Mouse (Mus musculus): ENCODE results near the gene Rps26.
A peak's percentile ranks its signal among the peaks of the same experiment; 100 is the strongest.
"Not testable (repeated sequence)": the region's sequence is repeated elsewhere in the genome, so short reads cannot be mapped to it uniquely, and the experiment has no call there.

The Rps26 gene

GRCm38 (mm10) chr10:128640891-128641290, 14.3 kb upstream of the Rps26 start:
- no peak for DNase-seq (ENCODE audit: low spot score)

- DNase-seq (ENCODE audit: low spot score): no peak
Measured at GRCm38 (mm10) chr10:128639999-128640398, 13.5 kb upstream of the Rps26 start.

- DNase-seq (ENCODE audit: low spot score): no peak
Measured at GRCm38 (mm10) chr10:128637011-128637410, 10.5 kb upstream of the Rps26 start.

GRCm38 (mm10) chr10:128636561-128636960, 10.0 kb upstream of the Rps26 start:
- no peak for DNase-seq (ENCODE audit: low spot score)

- DNase-seq (ENCODE audit: low spot score): no peak
Measured at GRCm38 (mm10) chr10:128635697-128636096, 9.2 kb upstream of the Rps26 start.

- no peak for DNase-seq (ENCODE audit: low spot score)
Measured at GRCm38 (mm10) chr10:128631571-128631970, 5.0 kb upstream of the Rps26 start.

GRCm38 (mm10) chr10:128630306-128630705, 3.8 kb upstream of the Rps26 start:
- DNase-seq (ENCODE audit: low spot score): not testable (repeated sequence)

GRCm38 (mm10) chr10:128629746-128630145, 3.2 kb upstream of the Rps26 start:
- DNase-seq (ENCODE audit: low spot score): no peak

GRCm38 (mm10) chr10:128627398-128628317, 1.1 kb upstream of the Rps26 start:
- DNase-seq (ENCODE audit: low spot score): no peak

GRCm38 (mm10) chr10:128625287-128625894, 1.2 kb downstream of the Rps26 start:
- peak; percentile 20 for DNase-seq (ENCODE audit: low spot score)

- not testable (repeated sequence) for DNase-seq (ENCODE audit: low spot score)
Measured at GRCm38 (mm10) chr10:128623106-128623613, 3.4 kb downstream of the Rps26 start.

GRCm38 (mm10) chr10:128622702-128623101, 3.8 kb downstream of the Rps26 start:
- no peak for DNase-seq (ENCODE audit: low spot score)

- DNase-seq (ENCODE audit: low spot score): no peak
Measured at GRCm38 (mm10) chr10:128621986-128622520, 4.5 kb downstream of the Rps26 start.

- no peak for DNase-seq (ENCODE audit: low spot score)
Measured at GRCm38 (mm10) chr10:128620241-128620640, 6.3 kb downstream of the Rps26 start.

- not testable (repeated sequence) for DNase-seq (ENCODE audit: low spot score)
Measured at GRCm38 (mm10) chr10:128619148-128619547, 7.4 kb downstream of the Rps26 start.

- no peak for DNase-seq (ENCODE audit: low spot score)
Measured at GRCm38 (mm10) chr10:128618570-128618969, 8.0 kb downstream of the Rps26 start.

GRCm38 (mm10) chr10:128615798-128616448, 10.6 kb downstream of the Rps26 start:
- not testable (repeated sequence) for DNase-seq (ENCODE audit: low spot score)

GRCm38 (mm10) chr10:128614934-128615333, 11.6 kb downstream of the Rps26 start:
- no peak for DNase-seq (ENCODE audit: low spot score)

GRCm38 (mm10) chr10:128613820-128614219, 12.7 kb downstream of the Rps26 start:
- not testable (repeated sequence) for DNase-seq (ENCODE audit: low spot score)

GRCm38 (mm10) chr10:128613154-128613440, 13.4 kb downstream of the Rps26 start:
- DNase-seq (ENCODE audit: low spot score): no peak

GRCm38 (mm10) chr10:128612433-128613153, 14.0 kb downstream of the Rps26 start:
- DNase-seq (ENCODE audit: low spot score): peak; percentile 86

- no peak for DNase-seq (ENCODE audit: low spot score)
Measured at GRCm38 (mm10) chr10:128606483-128606882, 20.1 kb downstream of the Rps26 start.
